Mouse (Mus musculus) stomach, embryonic 14.5 days (tissue): ENCODE data around the gene Mpv17l. TPM values are rescaled to one million over a fixed set of nuclear protein-coding genes. Genes with fewer than 3 reads are reported as not detected.
A peak's percentile ranks its signal among the peaks of the same experiment; 100 is the strongest.

Experiments used
- ATAC-seq: fragments of 200-750 bp; cut with Nextera tagmentation; 2 replicates; pipeline ENCODE4 v1.8.0; 2017; ENCODE audit warnings: low read depth, moderate TSS enrichment; ENCODE audit not compliant: insufficient number of reproducible peaks, insufficient read depth, low FRiP score
- H3K27ac ChIP-seq: fragments of 300-500 bp; sonication (generic); 2 replicates; pipeline ENCODE4 v1.5.1; 2014; ENCODE audit warnings: mild to moderate bottlenecking, low read length, moderate library complexity, mixed read lengths
- H3K27me3 ChIP-seq: fragments of 300-500 bp; sonication (generic); 2 replicates; pipeline ENCODE4 v1.6.1; 2014; ENCODE audit warnings: low read length, control low read depth, mixed read lengths; ENCODE audit not compliant: control insufficient read depth, insufficient read depth
- H3K36me3 ChIP-seq: fragments of 300-500 bp; sonication (generic); 2 replicates; pipeline ENCODE4 v1.6.1; 2014; ENCODE audit warnings: mild to moderate bottlenecking, control low read depth, low read length, moderate library complexity, mixed read lengths; ENCODE audit not compliant: control insufficient read depth, insufficient read depth
- H3K4me1 ChIP-seq: fragments of 300-500 bp; sonication (generic); 2 replicates; pipeline ENCODE4 v1.6.1; 2014; ENCODE audit warnings: low read length, control low read depth, mixed read lengths; ENCODE audit not compliant: control insufficient read depth, insufficient read depth
- H3K4me2 ChIP-seq: fragments of 300-500 bp; sonication (generic); replicated peaks from 2 replicates; pipeline ENCODE4 v1.6.1; 2014; ENCODE audit warnings: low read depth, low read length, control low read depth
- H3K4me3 ChIP-seq: fragments of 300-500 bp; sonication (generic); 2 replicates; pipeline ENCODE4 v1.5.1; 2014; ENCODE audit warnings: low read depth, low read length, control low read depth
- H3K9ac ChIP-seq: fragments of 300-500 bp; sonication (generic); replicated peaks from 2 replicates; pipeline ENCODE4 v1.6.1; 2014; ENCODE audit warnings: low read depth, mild to moderate bottlenecking, control low read depth, low read length, moderate library complexity, mixed read lengths
- H3K9me3 ChIP-seq: fragments of 300-500 bp; sonication (generic); 2 replicates; pipeline ENCODE4 v1.6.1; 2016; ENCODE audit warnings: low read depth, low read length, control low read depth; ENCODE audit not compliant: control insufficient read depth
- WGBS: fragments of 180-500 bp; shearing (Covaris S2); extraction: QIAGEN DNeasy Blood & Tissue Kit; methylation state at CpG from one replicate; pipeline ENCODE4 v1.1.7; 2014; 5-methylcytosine and 5-hydroxymethylcytosine counted together
- polyA plus RNA-seq: library from polyadenylated mRNA; unstranded; fragments of >200 nt; fragmentation: Nextera tagmentation; extraction: Ambion mirVana; gene quantifications from 2 replicates; pipeline ENCODE4 v1.2.1, GENCODE M21; 2014

The Mpv17l gene
- polyA plus RNA-seq, 1 experiment from 2014 or later = 6.9 TPM

GRCm38 (mm10) chr16:13890449-13890848, 12.5 kb upstream of the Mpv17l start:
- ATAC-seq = no peak
- Histone ChIP-seq H3K27ac (no peak overlapping the region), H3K27me3 (no peaks in the 10 kb centered on the region), H3K4me3 (no peak overlapping the region), H3K36me3 (no peaks in the 10 kb centered on the region), H3K4me2 (no peak overlapping the region), H3K4me1 (no peaks in the 10 kb centered on the region), H3K9me3 (no peaks in the 10 kb centered on the region), H3K9ac (no peak overlapping the region)
- 86% methylated on average over 2 of the region's 2 CpGs for WGBS

GRCm38 (mm10) chr16:13892850-13893249, 10.1 kb upstream of the Mpv17l start:
- ATAC-seq = no peak
- H3K4me3 ChIP-seq = no peak overlapping the region
- no peak overlapping the region for H3K9ac ChIP-seq
- no peak overlapping the region for H3K27ac ChIP-seq
- H3K4me2 ChIP-seq = no peak overlapping the region
- no peaks in the 10 kb centered on the region for H3K4me1 ChIP-seq
- H3K9me3 ChIP-seq = no peaks in the 10 kb centered on the region
- no peaks in the 10 kb centered on the region for H3K36me3 ChIP-seq
- no peaks in the 10 kb centered on the region for H3K27me3 ChIP-seq

- no peak for ATAC-seq
- Histone ChIP-seq H3K27me3 (no peaks in the 10 kb centered on the region), H3K9me3 (no peaks in the 10 kb centered on the region), H3K4me3 (no peak overlapping the region), H3K27ac (no peak overlapping the region), H3K36me3 (no peaks in the 10 kb centered on the region), H3K4me2 (no peak overlapping the region), H3K9ac (no peak overlapping the region), H3K4me1 (no peaks in the 10 kb centered on the region)
- WGBS = 57% methylated on average over 2 of the region's 2 CpGs
These were observed 8.9 kb upstream of the Mpv17l start for GRCm38 (mm10) chr16:13894097-13894496.

- Histone ChIP-seq H3K9me3 (no peaks in the 10 kb centered on the region), H3K4me3 (no peak overlapping the region), H3K4me1 (no peaks in the 10 kb centered on the region), H3K9ac (no peak overlapping the region), H3K4me2 (no peak overlapping the region), H3K36me3 (no peaks in the 10 kb centered on the region), H3K27me3 (no peaks in the 10 kb centered on the region), H3K27ac (no peak overlapping the region)
- ATAC-seq = no peak
- 84% methylated on average over 3 of the region's 3 CpGs for WGBS
These were observed 7.2 kb upstream of the Mpv17l start for GRCm38 (mm10) chr16:13895740-13896139.

- Histone ChIP-seq H3K36me3 (no peaks in the 10 kb centered on the region), H3K4me1 (peaks cover 2% of the 10 kb centered on the region; the same call in 1 of the 2 replicates), H3K4me2 (no peak overlapping the region), H3K9ac (no peak overlapping the region), H3K4me3 (no peak overlapping the region), H3K27me3 (no peaks in the 10 kb centered on the region), H3K9me3 (no peaks in the 10 kb centered on the region), H3K27ac (no peak overlapping the region)
- no peak for ATAC-seq
- 86% methylated on average over 3 of the region's 3 CpGs for WGBS
These were observed 6.6 kb upstream of the Mpv17l start for GRCm38 (mm10) chr16:13896357-13896756.

GRCm38 (mm10) chr16:13898981-13899380, 4.0 kb upstream of the Mpv17l start:
- 50% methylated on average over 2 of the region's 2 CpGs for WGBS
- Histone ChIP-seq H3K27ac (no peak overlapping the region), H3K36me3 (no peaks in the 10 kb centered on the region), H3K4me1 (peaks cover 10% of the 10 kb centered on the region), H3K9ac (no peak overlapping the region), H3K27me3 (no peaks in the 10 kb centered on the region), H3K4me2 (no peak overlapping the region), H3K4me3 (no peak overlapping the region), H3K9me3 (no peaks in the 10 kb centered on the region)
- ATAC-seq = no peak

- Histone ChIP-seq H3K27me3 (no peaks in the 10 kb centered on the region), H3K9ac (peak overlapping the region; percentile 87), H3K4me3 (peak overlapping the region; percentile 97), H3K27ac (peak overlapping the region; percentile 86), H3K36me3 (no peaks in the 10 kb centered on the region), H3K9me3 (no peaks in the 10 kb centered on the region), H3K4me1 (peaks cover 10% of the 10 kb centered on the region), H3K4me2 (peak overlapping the region; percentile 77)
- WGBS = under 1% methylated on average over 30 of the region's 30 CpGs
- no peak; the same call in 1 of the 2 replicates for ATAC-seq
These were observed 547 bp upstream of the Mpv17l start for GRCm38 (mm10) chr16:13902397-13902831.

GRCm38 (mm10) chr16:13903488-13903887, 527 bp downstream of the Mpv17l start:
- Histone ChIP-seq H3K36me3 (no peaks in the 10 kb centered on the region), H3K4me1 (peaks cover 10% of the 10 kb centered on the region), H3K9ac (peak overlapping the region; percentile 87), H3K4me3 (peak overlapping the region; percentile 97), H3K4me2 (peak overlapping the region; percentile 36), H3K9me3 (no peaks in the 10 kb centered on the region), H3K27ac (peak overlapping the region; percentile 86), H3K27me3 (no peaks in the 10 kb centered on the region)
- WGBS = 4% methylated on average over 8 of the region's 8 CpGs
- peak; percentile 71 for ATAC-seq

GRCm38 (mm10) chr16:13907297-13907696, 4.3 kb downstream of the Mpv17l start:
- ATAC-seq = no peak
- Histone ChIP-seq H3K4me1 (no peaks in the 10 kb centered on the region), H3K27ac (no peak overlapping the region), H3K4me3 (no peak overlapping the region), H3K9me3 (no peaks in the 10 kb centered on the region), H3K36me3 (no peaks in the 10 kb centered on the region), H3K9ac (no peak overlapping the region), H3K27me3 (no peaks in the 10 kb centered on the region), H3K4me2 (no peak overlapping the region)
- 80% methylated on average over 3 of the region's 3 CpGs for WGBS
